Mouse (Mus musculus) MEL (cell line): ENCODE measurements around the gene Tcea2.

Source experiments
- CTCF ChIP-seq, 3 experiments: IDR thresholded peaks in 2 of 3; conservative IDR thresholded peaks in 1 of 3; 2 replicates each; pipeline ENCODE4 v1.5.1; 2011 to 2012; ENCODE audit warnings: low read length in 3 of 3, low read depth in 2 of 3, mild to moderate bottlenecking in 2 of 3, improper control_type of control experiment in 1 of 3, inconsistent platforms in 1 of 3, mixed read lengths in 1 of 3, moderate library complexity in 1 of 3; ENCODE audit not compliant: control insufficient read depth in 1 of 3, insufficient read depth in 1 of 3, poor library complexity in 1 of 3, severe bottlenecking in 1 of 3
- EP300 ChIP-seq, 2 experiments: IDR thresholded peaks; 2 replicates each; pipeline ENCODE4 v1.6.1; 2011; ENCODE audit warnings: improper control_type of control experiment in 2 of 2, low read length in 2 of 2, low read depth in 1 of 2, mild to moderate bottlenecking in 1 of 2
- POLR2A ChIP-seq, 2 experiments: IDR thresholded peaks; 2 replicates each; pipeline ENCODE4 v1.6.1; 2011 to 2012; ENCODE audit warnings: low read length in 2 of 2, mild to moderate bottlenecking in 2 of 2, control low read depth in 1 of 2, improper control_type of control experiment in 1 of 2, low read depth in 1 of 2, moderate library complexity in 1 of 2; ENCODE audit not compliant: control insufficient read depth in 1 of 2, insufficient read depth in 1 of 2, poor library complexity in 1 of 2
- ZMIZ1 ChIP-seq: IDR thresholded peaks from 2 replicates; pipeline ENCODE4 v1.6.1; 2012; ENCODE audit warnings: low read depth, mild to moderate bottlenecking, inconsistent platforms, low read length, improper control_type of control experiment, moderate library complexity

GRCm38 (mm10) chr2:181673501-181673900 lies 6.6 kb upstream of the Tcea2 start:
- TF ChIP-seq EP300 (IDR thresholded peaks at IDR 0.05; ENCODE audit: low read depth in 1 of 2, low read length in 2 of 2) (no peak), POLR2A (IDR thresholded peaks at IDR 0.05; ENCODE audit: control insufficient read depth in 1 of 2, insufficient read depth in 1 of 2, low read depth in 1 of 2, low read length in 2 of 2, poor library complexity in 1 of 2) (no peak), ZMIZ1 (no peak), CTCF (IDR thresholded peaks at IDR 0.05 in 2 of 3, conservative IDR thresholded peaks at IDR 0.05 in 1 of 3; ENCODE audit: control insufficient read depth in 1 of 3, insufficient read depth in 1 of 3, low read depth in 2 of 3, low read length in 3 of 3, poor library complexity in 1 of 3, severe bottlenecking in 1 of 3) (no peak)
